Mouse (Mus musculus) small intestine, adult 2 months (tissue): ENCODE results near the gene Usp19. TPM values are rescaled to one million over a fixed set of nuclear protein-coding genes. Genes with fewer than 3 reads are reported as not detected.
A peak's percentile ranks its signal among the peaks of the same experiment; 100 is the strongest.

ENCODE experiments used
- H3K27ac ChIP-seq: fragments of 200-500 bp; 2 replicates; pipeline ENCODE4 v1.5.1; 2012; ENCODE audit warnings: low read depth, low read length, control low read depth, inconsistent platforms; ENCODE audit not compliant: insufficient read depth
- H3K27me3 ChIP-seq: fragments of 200-500 bp; 2 replicates; pipeline ENCODE4 v1.6.1; 2012; ENCODE audit warnings: mild to moderate bottlenecking, moderate library complexity, low read length, inconsistent platforms; ENCODE audit not compliant: control insufficient read depth, insufficient read depth
- H3K36me3 ChIP-seq: fragments of 200-500 bp; 2 replicates; pipeline ENCODE4 v1.6.1; 2012; ENCODE audit warnings: mild to moderate bottlenecking, low read length, control low read depth, inconsistent platforms; ENCODE audit not compliant: control insufficient read depth, insufficient read depth
- H3K4me1 ChIP-seq: fragments of 200-500 bp; 2 replicates; pipeline ENCODE4 v1.6.1; 2012; ENCODE audit warnings: low read length, inconsistent platforms, mixed read lengths; ENCODE audit not compliant: control insufficient read depth, insufficient read depth, insufficient read length
- H3K4me3 ChIP-seq: fragments of 200-500 bp; 2 replicates; pipeline ENCODE4 v1.5.1; 2012; ENCODE audit warnings: low read depth, mild to moderate bottlenecking, control low read depth, inconsistent platforms, low read length, moderate library complexity
- CTCF ChIP-seq: fragments of 200-500 bp; IDR thresholded peaks from 2 replicates; pipeline ENCODE4 v1.5.1; 2012; ENCODE audit warnings: low read depth, mild to moderate bottlenecking, control low read depth, inconsistent platforms, low read length, moderate library complexity, mixed read lengths; ENCODE audit not compliant: insufficient replicate concordance, insufficient read length; ENCODE audit errors: extremely low read depth
- POLR2A ChIP-seq: fragments of 200-500 bp; IDR thresholded peaks from 2 replicates; pipeline ENCODE4 v1.6.1; 2012; ENCODE audit warnings: low read depth, mild to moderate bottlenecking, control low read depth, inconsistent platforms, low read length, moderate library complexity
- WGBS: fragments of 180-500 bp; shearing (Covaris S2); methylation state at CpG from one replicate; pipeline ENCODE4 v1.1.7; 2018; 5-methylcytosine and 5-hydroxymethylcytosine counted together
- polyA plus RNA-seq: library from polyadenylated mRNA; depleted of rRNA; stranded (reverse); fragments of >200 nt; gene quantifications from 2 replicates; pipeline ENCODE4 v1.2.3, GENCODE M21; 2012

Gene Usp19
- polyA plus RNA-seq, 1 experiment, result 84.5 TPM

DNA sequence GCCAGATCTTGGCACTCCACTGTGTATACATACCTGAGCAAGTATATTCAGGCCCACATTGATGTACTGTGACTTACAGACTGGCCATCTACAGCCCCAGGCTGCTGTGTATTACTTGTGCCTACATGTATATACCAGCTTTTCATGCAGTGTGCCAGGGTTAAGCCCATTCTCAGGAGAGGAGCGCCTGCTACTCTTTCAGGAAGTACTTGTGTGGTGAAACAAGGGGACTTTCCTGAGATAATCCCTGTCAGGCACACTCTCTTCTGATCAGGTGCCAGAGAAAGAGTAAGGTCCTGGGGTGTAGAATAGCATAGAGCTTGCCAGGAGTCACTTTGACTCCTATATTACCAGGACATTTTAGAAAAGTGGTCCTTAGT is 30.5 kb upstream of the Usp19 start:
- Histone ChIP-seq H3K4me3 (peak overlapping the region; percentile 90), H3K4me1 (peaks cover 10% of the 10 kb centered on the region), H3K36me3 (peaks cover 17% of the 10 kb centered on the region), H3K27me3 (no peaks in the 10 kb centered on the region), H3K27ac (peak overlapping the region; percentile 66; the same call in 1 of the 2 replicates)
- TF ChIP-seq POLR2A, result no peak
- no peak for TF ChIP-seq CTCF
- WGBS, result 55% methylated on average over 1 of the region's 1 CpGs

DNA sequence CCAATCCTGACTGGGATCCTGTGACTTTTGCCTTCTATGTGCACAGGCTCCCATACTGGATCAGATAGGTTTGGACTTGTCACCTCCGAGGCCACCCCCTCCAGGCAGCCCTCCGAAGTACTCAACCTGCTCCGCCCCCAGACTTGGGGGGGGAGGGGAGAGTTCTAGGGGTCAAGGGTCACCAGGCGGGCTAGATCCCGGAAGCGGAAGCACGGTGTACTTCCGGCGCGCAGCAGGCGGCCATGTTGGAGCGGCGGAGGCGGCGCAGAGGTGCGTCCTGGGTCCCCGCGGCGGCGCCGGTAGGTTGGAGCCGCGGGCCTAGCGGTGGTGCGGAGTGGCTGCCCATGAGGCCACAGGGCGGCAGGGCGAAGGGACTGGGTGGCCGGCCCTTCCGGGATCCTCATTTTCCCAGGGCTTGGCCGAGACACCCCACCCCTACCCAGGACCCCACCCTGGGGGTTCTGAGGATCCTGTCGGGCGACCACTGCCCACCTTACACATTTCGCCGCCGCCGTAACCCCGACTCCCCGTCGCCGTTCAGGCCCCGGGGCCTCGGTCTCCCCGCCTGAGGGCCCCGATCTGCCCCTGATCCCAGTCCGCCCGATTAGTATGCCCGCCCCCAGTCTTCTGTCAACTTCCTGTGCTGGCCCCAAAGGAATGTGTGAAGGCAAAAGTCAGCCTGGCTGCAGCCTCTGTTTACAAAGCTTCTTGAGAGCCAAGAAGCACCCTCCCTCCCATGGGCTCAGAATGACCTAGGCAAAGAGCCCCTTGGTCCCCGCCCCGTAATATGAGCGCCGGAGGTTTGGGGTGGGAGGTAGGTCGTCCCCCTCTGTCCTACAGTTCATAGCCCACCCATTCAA is 29.9 kb upstream of the Usp19 start, which contains the start of gene Ccdc71:
TSS of gene Ccdc71 (plus strand) at position 209 of the 860 bp plus-strand sequence.
- Histone ChIP-seq H3K36me3 (peaks cover 21% of the 10 kb centered on the region), H3K27ac (peak within 1 kb of the TSS; percentile 66), H3K4me3 (peak within 1 kb of the TSS; percentile 90), H3K4me1 (peaks cover 10% of the 10 kb centered on the region), H3K27me3 (no peaks in the 10 kb centered on the region)
- TF ChIP-seq POLR2A (peak; percentile 45; the same call in 1 of the 2 replicates), CTCF (no peak)
- WGBS, result under 1% methylated on average over 50 of the region's 52 CpGs

DNA sequence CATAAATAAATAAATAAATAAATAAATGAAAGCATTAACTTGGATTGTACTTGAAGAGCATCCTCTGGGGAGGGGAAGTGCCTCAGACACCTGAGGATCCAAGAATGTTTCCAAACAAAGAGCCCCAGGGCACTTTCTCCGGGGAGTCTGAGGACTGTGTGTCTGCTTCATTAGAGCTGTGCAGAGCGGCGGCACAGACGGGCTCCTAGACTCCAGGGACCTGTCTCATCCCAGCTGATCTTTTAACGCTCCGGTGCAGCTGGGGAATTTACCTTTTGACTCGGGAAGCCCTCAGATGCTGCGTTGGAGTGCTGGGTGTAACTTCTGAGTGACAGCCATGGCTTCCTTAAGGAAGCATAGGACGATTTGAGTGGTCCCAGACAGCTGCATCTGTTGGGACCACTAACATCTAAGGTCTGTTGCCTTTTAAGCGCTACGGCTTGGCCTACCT is 29.2 kb upstream of the Usp19 start, which contains the start of gene Klhdc8b:
TSS of gene Klhdc8b (minus strand) at position 401 of the 451 bp plus-strand sequence.
- 17% methylated on average over 11 of the region's 11 CpGs for WGBS
- 0 out of 2 replicates have a peak, but pooled peaks have one; percentile 11 for TF ChIP-seq POLR2A
- no peak for TF ChIP-seq CTCF
- Histone ChIP-seq H3K4me1 (peaks cover 10% of the 10 kb centered on the region), H3K4me3 (peak within 1 kb of the TSS; percentile 90), H3K27ac (peak within 1 kb of the TSS; percentile 66), H3K27me3 (no peaks in the 10 kb centered on the region), H3K36me3 (peaks cover 23% of the 10 kb centered on the region)

DNA sequence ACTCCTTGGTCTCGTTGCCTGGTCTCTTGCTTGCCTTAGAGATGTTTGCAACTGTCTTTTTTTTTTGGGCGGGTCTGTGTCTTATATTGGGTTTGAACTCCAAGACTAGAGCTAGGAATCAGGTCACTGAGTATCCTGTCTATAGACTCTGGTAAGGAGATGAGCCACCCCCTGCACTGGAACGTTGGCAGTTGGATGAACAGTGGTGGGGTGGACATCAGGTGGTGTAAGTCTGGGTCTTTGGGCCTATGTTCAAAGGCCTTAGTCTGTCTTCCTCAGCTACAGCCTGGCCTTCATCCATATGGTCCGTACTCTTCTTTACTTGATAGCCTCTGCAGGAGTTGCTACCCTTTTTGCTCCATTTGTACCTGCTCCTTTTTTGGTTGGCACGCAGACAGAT is 28.7 kb upstream of the Usp19 start:
- peak overlapping the region; percentile 90; the same call in 1 of the 2 replicates for H3K4me3 ChIP-seq
- peaks cover 23% of the 10 kb centered on the region for H3K36me3 ChIP-seq
- H3K4me1 ChIP-seq, result peaks cover 10% of the 10 kb centered on the region
- TF ChIP-seq POLR2A, result no peak
- no peak for TF ChIP-seq CTCF
- no peaks in the 10 kb centered on the region for H3K27me3 ChIP-seq
- 69% methylated on average over 5 of the region's 5 CpGs for WGBS
- peak overlapping the region; percentile 18 for H3K27ac ChIP-seq

DNA sequence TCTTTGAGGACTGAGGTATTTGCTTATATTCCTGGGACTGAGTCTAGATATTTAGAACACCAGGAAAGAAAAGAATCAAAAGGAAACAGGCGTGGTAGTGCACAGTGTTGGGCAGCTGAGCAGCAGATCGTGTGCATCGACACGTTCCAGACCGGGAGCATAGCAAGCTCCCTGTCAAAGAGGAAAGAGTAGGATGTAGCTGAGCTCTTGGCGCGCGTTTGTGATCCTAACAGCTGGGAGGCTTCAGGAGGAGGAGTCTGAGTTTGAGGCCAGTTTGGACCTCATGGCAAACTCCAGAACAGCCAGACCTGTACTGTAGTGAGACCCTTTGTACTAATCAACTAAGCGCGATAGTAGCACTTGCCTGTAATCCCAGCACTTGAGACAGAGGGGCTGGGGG is 28.2 kb upstream of the Usp19 start:
- TF ChIP-seq POLR2A, result no peak
- TF ChIP-seq CTCF, result no peak
- peaks cover 23% of the 10 kb centered on the region for H3K36me3 ChIP-seq
- WGBS, result 67% methylated on average over 10 of the region's 10 CpGs
- H3K27ac ChIP-seq, result peak overlapping the region; percentile 18
- peaks cover 10% of the 10 kb centered on the region for H3K4me1 ChIP-seq
- no peaks in the 10 kb centered on the region for H3K27me3 ChIP-seq
- H3K4me3 ChIP-seq, result no peak overlapping the region

DNA sequence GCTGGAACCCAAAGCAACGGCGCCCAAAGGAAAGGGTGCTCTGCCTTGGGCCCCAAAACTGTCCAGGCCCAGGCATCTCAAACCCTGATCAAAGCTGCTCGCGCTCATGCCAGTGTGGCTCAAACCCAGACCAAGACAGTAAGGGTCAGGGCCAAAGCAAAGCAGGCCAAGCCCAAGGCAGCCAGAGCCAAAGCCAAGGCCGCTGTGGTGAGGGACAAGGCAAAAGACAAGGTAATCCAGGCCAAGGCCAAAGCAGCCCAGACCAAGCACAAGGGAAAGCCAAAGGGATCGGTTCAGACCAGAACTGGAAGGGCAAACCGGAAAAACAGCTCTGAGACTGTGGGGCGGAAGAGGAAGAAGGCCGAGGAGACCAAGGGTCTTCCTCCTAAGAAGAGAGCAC is 26.7 kb upstream of the Usp19 start:
- TF ChIP-seq POLR2A (no peak), CTCF (no peak)
- Histone ChIP-seq H3K36me3 (peaks cover 23% of the 10 kb centered on the region), H3K27me3 (no peaks in the 10 kb centered on the region), H3K4me3 (no peak overlapping the region), H3K4me1 (peaks cover 10% of the 10 kb centered on the region), H3K27ac (no peak overlapping the region)
- 88% methylated on average over 9 of the region's 9 CpGs for WGBS

DNA sequence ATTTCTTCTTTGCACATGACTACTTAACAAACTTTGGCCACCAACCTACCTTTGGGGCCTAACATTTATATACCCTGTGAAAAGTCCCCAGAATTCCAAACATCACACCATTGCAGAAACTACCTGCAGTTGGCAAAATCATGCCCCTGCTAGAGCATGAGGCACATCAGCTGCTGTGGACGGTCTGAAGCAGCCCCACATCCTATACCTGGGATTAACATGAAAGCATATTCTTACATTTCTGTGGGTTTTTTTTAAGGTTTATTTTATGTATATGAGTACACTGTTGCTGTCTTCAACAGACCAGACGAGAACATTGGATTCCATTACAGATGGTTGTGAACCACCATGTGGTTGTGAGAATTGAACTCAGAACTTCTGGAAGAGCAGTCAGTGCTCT is 24.2 kb upstream of the Usp19 start:
- Histone ChIP-seq H3K27ac (no peak overlapping the region), H3K4me1 (peaks cover 3% of the 10 kb centered on the region), H3K4me3 (no peak overlapping the region), H3K36me3 (peaks cover 23% of the 10 kb centered on the region), H3K27me3 (no peaks in the 10 kb centered on the region)
- 95% methylated on average over 2 of the region's 2 CpGs for WGBS
- no peak for TF ChIP-seq CTCF
- TF ChIP-seq POLR2A, result no peak
